Mouse (Mus musculus): ENCODE measurements around the gene Agpat3.
A peak's percentile ranks its signal among the peaks of the same experiment; 100 is the strongest.

The Agpat3 gene

GRCm38 (mm10) chr10:78351887-78352665 lies at the start of gene Agpat3:
Gene Agpat3 (minus strand): TSS chr10:78352489.
- DNase-seq = peak; percentile 70

DNA sequence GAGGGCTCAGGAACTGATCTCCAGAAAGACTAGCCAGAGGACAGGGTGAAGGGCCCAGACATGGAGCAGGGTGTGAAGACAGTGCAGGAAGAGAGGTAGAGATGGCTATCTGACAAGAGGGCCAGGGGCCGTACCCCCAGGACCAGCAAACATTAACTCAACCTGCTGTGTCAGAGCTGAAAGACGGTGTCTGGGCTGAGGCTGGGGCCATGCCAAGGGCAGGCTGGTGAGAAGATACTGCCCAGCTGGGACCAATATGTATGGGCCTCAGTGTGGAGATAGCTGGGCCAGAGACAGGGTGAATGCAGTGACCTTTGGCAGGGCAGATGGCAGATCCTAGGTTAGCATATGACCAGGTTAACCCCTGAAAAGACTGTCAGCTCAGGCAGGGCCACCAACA lies 48.8 kb upstream of the Agpat3 start:
- DNase-seq = no peak

- DNase-seq = no peak
Observed at GRCm38 (mm10) chr10:78399090-78399657, 46.9 kb upstream of the Agpat3 start.

DNA sequence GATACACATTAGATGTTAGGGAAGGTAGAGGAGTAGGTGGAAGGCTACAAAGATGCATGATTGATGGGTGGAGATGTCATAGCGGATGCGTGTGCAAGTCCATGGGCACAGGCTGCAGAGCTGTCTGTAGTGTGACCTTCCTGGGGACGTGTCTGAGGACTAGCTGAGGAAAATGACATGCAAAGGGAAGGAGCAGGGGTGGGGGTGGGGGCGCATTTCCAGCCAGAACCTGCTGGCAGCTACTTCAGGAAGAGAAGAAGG lies 44.3 kb upstream of the Agpat3 start:
- DNase-seq = no peak

- peak; percentile 96 for DNase-seq
Observed at GRCm38 (mm10) chr10:78395819-78396624, 43.7 kb upstream of the Agpat3 start.

- no peak for DNase-seq
Observed at GRCm38 (mm10) chr10:78395377-78395776, 43.1 kb upstream of the Agpat3 start.

DNA sequence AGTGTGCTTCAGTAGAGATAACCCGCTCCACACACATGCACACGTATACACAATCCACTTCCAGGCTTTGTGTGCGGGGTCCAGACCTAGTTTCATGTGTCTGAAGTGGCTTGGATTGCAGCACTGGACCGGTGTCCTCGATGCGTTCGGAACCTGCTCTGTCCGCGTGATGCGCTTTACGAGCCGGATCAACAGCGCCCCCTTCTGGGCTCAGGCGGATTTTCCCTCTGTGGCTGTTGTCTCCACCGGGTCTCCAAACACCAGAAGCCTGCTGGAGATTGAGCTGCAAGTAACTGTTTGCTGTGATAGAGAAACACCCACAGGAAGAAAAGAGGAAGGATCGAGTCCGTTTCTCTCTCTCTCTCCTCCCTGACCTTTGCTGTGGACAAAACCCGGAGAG lies 39.8 kb upstream of the Agpat3 start:
- DNase-seq = peak; percentile 82

DNA sequence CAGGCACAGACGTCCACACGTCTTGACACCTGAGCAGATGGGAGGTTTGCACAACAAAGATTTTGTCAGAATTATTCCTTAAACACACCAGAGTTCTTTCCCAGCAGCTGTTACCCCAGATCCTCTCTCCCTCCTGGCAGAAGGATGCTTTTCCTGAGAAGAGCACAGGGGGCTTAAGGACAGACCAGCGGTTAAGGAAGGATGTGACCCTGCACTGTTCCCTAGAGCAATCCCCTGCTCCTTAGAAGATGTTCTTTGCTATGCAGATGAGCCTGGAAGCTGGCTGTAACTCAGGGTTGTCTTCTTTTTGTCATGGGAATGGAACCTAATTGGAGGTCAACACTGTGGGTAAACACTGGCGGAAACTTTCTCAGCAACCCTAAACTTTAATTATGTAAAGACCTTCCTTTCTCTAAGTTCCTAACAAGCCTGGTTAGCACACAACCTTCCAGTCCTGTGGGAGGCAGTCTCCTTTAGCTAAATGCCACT lies 38.7 kb upstream of the Agpat3 start:
- no peak for DNase-seq

GRCm38 (mm10) chr10:78388216-78388980 lies 36.1 kb upstream of the Agpat3 start:
- DNase-seq = peak; percentile 75

GRCm38 (mm10) chr10:78385520-78385919 lies 33.2 kb upstream of the Agpat3 start:
- peak; percentile 72 for DNase-seq

GRCm38 (mm10) chr10:78383567-78383966 lies 31.3 kb upstream of the Agpat3 start:
- no peak for DNase-seq

- no peak for DNase-seq
Observed at GRCm38 (mm10) chr10:78378516-78378915, 26.2 kb upstream of the Agpat3 start.

GRCm38 (mm10) chr10:78372681-78373668 lies 20.7 kb upstream of the Agpat3 start:
- peak; percentile 59 for DNase-seq

GRCm38 (mm10) chr10:78371746-78372145 lies 19.5 kb upstream of the Agpat3 start:
- DNase-seq = no peak

GRCm38 (mm10) chr10:78367586-78367985 lies 15.3 kb upstream of the Agpat3 start:
- DNase-seq = no peak

- DNase-seq = no peak
Observed at GRCm38 (mm10) chr10:78366851-78367312, 14.6 kb upstream of the Agpat3 start.

GRCm38 (mm10) chr10:78366195-78366834 lies 14.0 kb upstream of the Agpat3 start:
- no peak for DNase-seq

DNA sequence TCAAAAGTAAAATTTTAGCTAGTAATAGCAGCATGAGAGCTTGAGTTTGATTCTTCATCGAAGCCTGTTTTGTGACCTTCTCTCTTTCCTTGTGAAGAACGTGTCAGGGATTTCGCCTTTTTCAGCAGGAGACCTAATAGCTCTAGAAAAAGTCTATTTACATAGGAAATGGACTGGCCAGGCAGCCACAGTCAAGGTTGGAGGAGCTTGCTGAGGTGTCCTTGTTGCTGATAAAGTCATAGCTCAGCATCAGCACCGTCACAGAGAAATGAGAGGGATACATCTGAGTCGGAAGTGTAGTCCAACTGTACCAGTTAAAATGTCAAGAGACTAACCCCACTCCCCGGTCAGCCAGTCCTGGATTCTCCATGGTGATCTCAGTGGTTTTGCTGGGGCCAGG lies 13.3 kb upstream of the Agpat3 start:
- DNase-seq = no peak

GRCm38 (mm10) chr10:78364106-78364505 lies 11.8 kb upstream of the Agpat3 start:
- DNase-seq = no peak

- DNase-seq = no peak
Observed at GRCm38 (mm10) chr10:78363366-78363765, 11.1 kb upstream of the Agpat3 start.

GRCm38 (mm10) chr10:78361951-78362350 lies 9.7 kb upstream of the Agpat3 start:
- DNase-seq = no peak

All from right cerebral cortex, adult 18-20 months (tissue).